Mouse (Mus musculus): Measurements from ENCODE around the gene Nxph3. TPM values are rescaled to one million over a fixed set of nuclear protein-coding genes. Genes with fewer than 3 reads are reported as not detected.
A peak's percentile ranks its signal among the peaks of the same experiment; 100 is the strongest.

The Nxph3 gene
- polyA plus RNA-seq, 1 experiment from 2014 or later = 0.69 TPM

- ATAC-seq (ENCODE audit: insufficient number of reproducible peaks, low FRiP score, low TSS enrichment, low read depth) = peak; percentile 41; the same call in 1 of the 2 replicates
- Histone ChIP-seq H3K4me2 (no peak overlapping the region), H3K9me3 (no peaks in the 10 kb centered on the region), H3K9ac (no peak overlapping the region), H3K27me3 (peaks cover 16% of the 10 kb centered on the region), H3K36me3 (no peaks in the 10 kb centered on the region), H3K4me1 (peaks cover 25% of the 10 kb centered on the region), H3K27ac (no peak overlapping the region), H3K4me3 (no peak overlapping the region)
- 71% methylated on average over 15 of the region's 15 CpGs for WGBS
Measured at GRCm38 (mm10) chr11:95538378-95539104, 24.2 kb upstream of the Nxph3 start.

GRCm38 (mm10) chr11:95533484-95534160, 19.3 kb upstream of the Nxph3 start:
- Histone ChIP-seq H3K4me2 (peak overlapping the region; percentile 46), H3K36me3 (no peaks in the 10 kb centered on the region), H3K27ac (no peak overlapping the region), H3K4me1 (peaks cover 11% of the 10 kb centered on the region), H3K9ac (no peak overlapping the region), H3K27me3 (peaks cover 17% of the 10 kb centered on the region), H3K4me3 (0 out of 2 replicates have a peak overlapping the region, but pooled peaks have one; percentile 21), H3K9me3 (no peaks in the 10 kb centered on the region)
- peak; percentile 70; the same call in 1 of the 2 replicates for ATAC-seq (ENCODE audit: insufficient number of reproducible peaks, low FRiP score, low TSS enrichment, low read depth)
- WGBS = 20% methylated on average over 24 of the region's 24 CpGs

- H3K4me3 ChIP-seq = no peak overlapping the region
- H3K9ac ChIP-seq = no peak overlapping the region
- H3K36me3 ChIP-seq = no peaks in the 10 kb centered on the region
- no peak for ATAC-seq (ENCODE audit: insufficient number of reproducible peaks, low FRiP score, low TSS enrichment, low read depth)
- peaks cover 17% of the 10 kb centered on the region for H3K27me3 ChIP-seq
- no peak overlapping the region for H3K4me2 ChIP-seq
- 71% methylated on average over 13 of the region's 13 CpGs for WGBS
- peaks cover 6% of the 10 kb centered on the region; the same call in 1 of the 2 replicates for H3K4me1 ChIP-seq
- no peak overlapping the region for H3K27ac ChIP-seq
- no peaks in the 10 kb centered on the region for H3K9me3 ChIP-seq
Measured at GRCm38 (mm10) chr11:95532353-95533072, 18.1 kb upstream of the Nxph3 start.

- Histone ChIP-seq H3K27ac (no peak overlapping the region), H3K4me2 (no peak overlapping the region), H3K9ac (no peak overlapping the region), H3K4me1 (0 out of 2 replicates have a peak, but pooled peaks cover 2% of the 10 kb centered on the region), H3K9me3 (no peaks in the 10 kb centered on the region), H3K4me3 (no peak overlapping the region), H3K27me3 (peaks cover 3% of the 10 kb centered on the region; the same call in 1 of the 2 replicates), H3K36me3 (no peaks in the 10 kb centered on the region)
- ATAC-seq (ENCODE audit: insufficient number of reproducible peaks, low FRiP score, low TSS enrichment, low read depth) = no peak
- 80% methylated on average over 3 of the region's 3 CpGs for WGBS
Measured at GRCm38 (mm10) chr11:95528231-95528630, 13.9 kb upstream of the Nxph3 start.

- Histone ChIP-seq H3K9ac (no peak overlapping the region), H3K27me3 (no peaks in the 10 kb centered on the region), H3K36me3 (no peaks in the 10 kb centered on the region), H3K4me3 (no peak overlapping the region), H3K4me1 (0 out of 2 replicates have a peak, but pooled peaks cover 2% of the 10 kb centered on the region), H3K27ac (no peak overlapping the region), H3K4me2 (no peak overlapping the region), H3K9me3 (no peaks in the 10 kb centered on the region)
- no peak for ATAC-seq (ENCODE audit: insufficient number of reproducible peaks, low FRiP score, low TSS enrichment, low read depth)
- 82% methylated on average over 8 of the region's 8 CpGs for WGBS
Measured at GRCm38 (mm10) chr11:95527307-95527706, 12.9 kb upstream of the Nxph3 start.

GRCm38 (mm10) chr11:95521563-95521962, 7.2 kb upstream of the Nxph3 start:
- Histone ChIP-seq H3K9ac (no peak overlapping the region), H3K4me3 (peak overlapping the region; percentile 27), H3K4me2 (peak overlapping the region; percentile 42)

GRCm38 (mm10) chr11:95520456-95521072, 6.2 kb upstream of the Nxph3 start:
- no peak overlapping the region for H3K9ac ChIP-seq
- H3K36me3 ChIP-seq = no peaks in the 10 kb centered on the region
- H3K4me3 ChIP-seq = peak overlapping the region; percentile 27
- peaks cover 34% of the 10 kb centered on the region for H3K4me1 ChIP-seq
- H3K4me2 ChIP-seq = peak overlapping the region; percentile 42
- no peak overlapping the region for H3K27ac ChIP-seq
- no peaks in the 10 kb centered on the region for H3K9me3 ChIP-seq
- peaks cover 12% of the 10 kb centered on the region for H3K27me3 ChIP-seq
- 5% methylated on average over 27 of the region's 27 CpGs for WGBS
- ATAC-seq (ENCODE audit: insufficient number of reproducible peaks, low FRiP score, low TSS enrichment, low read depth) = 0 out of 2 replicates have a peak, but pooled peaks have one; percentile 42

More at GRCm38 (mm10) chr11:95521563-95521962, 7.2 kb upstream of the Nxph3 start:
- no peak overlapping the region for H3K27ac ChIP-seq
- no peaks in the 10 kb centered on the region for H3K9me3 ChIP-seq
- H3K27me3 ChIP-seq = peaks cover 3% of the 10 kb centered on the region; the same call in 1 of the 2 replicates
- H3K4me1 ChIP-seq = peaks cover 26% of the 10 kb centered on the region
- H3K36me3 ChIP-seq = no peaks in the 10 kb centered on the region
- 0 out of 2 replicates have a peak, but pooled peaks have one; percentile 18 for ATAC-seq (ENCODE audit: insufficient number of reproducible peaks, low FRiP score, low TSS enrichment, low read depth)
- WGBS = 0% methylated on average over 13 of the region's 13 CpGs

GRCm38 (mm10) chr11:95519996-95520395, 5.6 kb upstream of the Nxph3 start:
- Histone ChIP-seq H3K4me2 (no peak overlapping the region), H3K9me3 (no peaks in the 10 kb centered on the region), H3K36me3 (no peaks in the 10 kb centered on the region), H3K27me3 (peaks cover 18% of the 10 kb centered on the region), H3K4me1 (peaks cover 37% of the 10 kb centered on the region), H3K27ac (no peak overlapping the region), H3K9ac (no peak overlapping the region), H3K4me3 (no peak overlapping the region)
- 62% methylated on average over 3 of the region's 3 CpGs for WGBS
- no peak for ATAC-seq (ENCODE audit: insufficient number of reproducible peaks, low FRiP score, low TSS enrichment, low read depth)

GRCm38 (mm10) chr11:95519299-95519698, 4.9 kb upstream of the Nxph3 start:
- peaks cover 23% of the 10 kb centered on the region for H3K27me3 ChIP-seq
- no peak overlapping the region for H3K9ac ChIP-seq
- H3K4me2 ChIP-seq = no peak overlapping the region
- H3K4me3 ChIP-seq = no peak overlapping the region
- H3K4me1 ChIP-seq = peaks cover 43% of the 10 kb centered on the region
- H3K36me3 ChIP-seq = no peaks in the 10 kb centered on the region
- 54% methylated on average over 10 of the region's 10 CpGs for WGBS
- no peak for ATAC-seq (ENCODE audit: insufficient number of reproducible peaks, low FRiP score, low TSS enrichment, low read depth)
- H3K9me3 ChIP-seq = no peaks in the 10 kb centered on the region
- no peak overlapping the region for H3K27ac ChIP-seq

GRCm38 (mm10) chr11:95517162-95517561, 2.8 kb upstream of the Nxph3 start:
- no peak for ATAC-seq (ENCODE audit: insufficient number of reproducible peaks, low FRiP score, low TSS enrichment, low read depth)
- Histone ChIP-seq H3K9me3 (no peaks in the 10 kb centered on the region), H3K27me3 (peaks cover 43% of the 10 kb centered on the region), H3K4me2 (no peak overlapping the region), H3K4me3 (no peak overlapping the region), H3K4me1 (peaks cover 58% of the 10 kb centered on the region), H3K27ac (no peak overlapping the region), H3K9ac (no peak overlapping the region), H3K36me3 (no peaks in the 10 kb centered on the region)
- WGBS = 38% methylated on average over 6 of the region's 6 CpGs

GRCm38 (mm10) chr11:95516491-95516911, 2.1 kb upstream of the Nxph3 start:
- WGBS = 9% methylated on average over 5 of the region's 5 CpGs
- no peak for ATAC-seq (ENCODE audit: insufficient number of reproducible peaks, low FRiP score, low TSS enrichment, low read depth)
- Histone ChIP-seq H3K4me1 (peaks cover 54% of the 10 kb centered on the region), H3K4me2 (no peak overlapping the region), H3K36me3 (no peaks in the 10 kb centered on the region), H3K4me3 (no peak overlapping the region), H3K27ac (no peak overlapping the region), H3K9me3 (no peaks in the 10 kb centered on the region), H3K9ac (no peak overlapping the region), H3K27me3 (peaks cover 43% of the 10 kb centered on the region)

Measured in limb, embryonic 15.5 days (tissue).